Mouse (Mus musculus): ENCODE measurements at regions not wholly inside any gene's neighbourhood (a gene's known extent, or its start where the extent isn't known, plus 50 kb on each side); places are given as distances from the start of the nearest gene placed in this dataset.

DNA sequence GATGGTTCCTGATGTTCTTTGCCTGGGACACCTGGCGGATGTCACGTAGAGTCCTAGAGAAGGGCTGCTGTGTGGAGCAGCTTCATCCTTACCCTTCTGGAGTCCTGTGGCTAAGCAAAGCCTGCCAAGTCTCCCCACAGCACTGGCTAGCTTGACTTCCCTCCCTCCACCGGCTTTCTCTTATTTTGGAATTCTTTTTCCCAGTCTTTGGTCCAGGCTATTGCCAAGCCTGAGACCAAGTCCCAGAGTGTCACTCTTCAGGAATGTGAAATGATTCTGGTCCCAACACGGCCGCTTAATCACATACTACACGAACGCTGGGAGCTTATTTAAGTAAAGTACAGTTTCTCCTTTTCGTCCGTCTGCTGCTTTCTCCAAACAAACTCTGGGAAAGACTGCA lies 146.4 kb downstream of the Fndc1 start:
- WGBS: 92% methylated on average over 9 of the region's 9 CpGs
- no peaks in the 10 kb centered on the region for H3K36me3 ChIP-seq (ENCODE audit: control insufficient read depth, insufficient read depth, low read length)
- no peak for DNase-seq
- no peak overlapping the region for H3K27ac ChIP-seq (ENCODE audit: control insufficient read depth, insufficient read depth, low read length)
- no peaks in the 10 kb centered on the region for H3K27me3 ChIP-seq (ENCODE audit: control insufficient read depth, insufficient read depth, low read length)
- TF ChIP-seq POLR2A (IDR thresholded peaks at IDR 0.05; ENCODE audit: control insufficient read depth, extremely low read depth, insufficient read depth, low read length, poor library complexity): no peak
- no peak for TF ChIP-seq CTCF (IDR thresholded peaks at IDR 0.05; ENCODE audit: borderline replicate concordance, control insufficient read depth, extremely low read depth, insufficient read depth, low read length, poor library complexity)
- H3K4me1 ChIP-seq (replicated peaks; ENCODE audit: control insufficient read depth, insufficient read depth, low read length): no peaks in the 10 kb centered on the region
- H3K4me3 ChIP-seq (ENCODE audit: control insufficient read depth, insufficient read depth, low read length): no peak overlapping the region

DNA sequence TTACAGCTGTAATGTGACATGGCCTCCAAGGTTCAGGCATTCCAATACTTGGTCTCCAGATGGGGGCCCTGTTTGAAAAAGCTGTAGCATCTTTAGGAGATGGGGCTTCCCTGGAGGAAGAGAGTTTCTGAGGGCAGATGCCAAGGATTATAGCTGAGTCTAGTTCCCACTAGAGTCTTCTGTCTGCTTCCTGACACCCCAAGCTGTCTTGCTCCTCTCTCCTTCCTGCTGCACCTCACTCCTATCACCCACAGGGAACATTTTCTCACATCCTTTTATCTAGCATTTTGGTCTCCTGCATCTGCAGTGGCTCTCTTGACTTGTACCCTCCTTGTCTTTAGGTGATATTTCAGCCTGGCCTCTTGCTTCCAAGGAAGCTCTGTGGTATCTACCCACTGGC lies 147.3 kb downstream of the Fndc1 start:
- TF ChIP-seq CTCF (IDR thresholded peaks at IDR 0.05; ENCODE audit: borderline replicate concordance, control insufficient read depth, extremely low read depth, insufficient read depth, low read length, poor library complexity): no peak
- no peak for TF ChIP-seq POLR2A (IDR thresholded peaks at IDR 0.05; ENCODE audit: control insufficient read depth, extremely low read depth, insufficient read depth, low read length, poor library complexity)
- Histone ChIP-seq H3K27me3 (ENCODE audit: control insufficient read depth, insufficient read depth, low read length) (no peaks in the 10 kb centered on the region), H3K4me3 (ENCODE audit: control insufficient read depth, insufficient read depth, low read length) (no peak overlapping the region), H3K4me1 (replicated peaks; ENCODE audit: control insufficient read depth, insufficient read depth, low read length) (no peaks in the 10 kb centered on the region), H3K36me3 (ENCODE audit: control insufficient read depth, insufficient read depth, low read length) (no peaks in the 10 kb centered on the region), H3K27ac (ENCODE audit: control insufficient read depth, insufficient read depth, low read length) (no peak overlapping the region)
- DNase-seq: no peak

DNA sequence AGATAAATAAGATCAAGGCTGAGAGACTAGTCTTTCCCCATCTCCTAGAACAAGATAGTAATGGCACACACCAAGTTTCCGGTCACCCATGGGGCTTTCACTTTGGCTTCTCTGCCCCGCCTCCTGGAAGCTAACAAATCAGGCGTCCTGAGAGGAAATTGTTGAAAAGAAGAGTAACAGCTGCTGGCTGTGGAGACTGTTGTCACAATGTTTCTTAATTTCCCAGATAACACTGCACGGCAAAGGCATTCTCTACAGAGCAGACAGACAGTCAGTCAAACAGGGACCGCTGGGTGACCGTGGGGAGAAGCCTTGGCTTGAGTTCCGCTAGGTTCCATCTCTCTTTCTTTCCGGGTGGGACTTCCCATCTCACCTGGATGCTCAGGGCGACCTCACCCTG lies 148.2 kb downstream of the Fndc1 start:
- DNase-seq: no peak
- TF ChIP-seq POLR2A (IDR thresholded peaks at IDR 0.05; ENCODE audit: control insufficient read depth, extremely low read depth, insufficient read depth, low read length, poor library complexity) (no peak), CTCF (IDR thresholded peaks at IDR 0.05; ENCODE audit: borderline replicate concordance, control insufficient read depth, extremely low read depth, insufficient read depth, low read length, poor library complexity) (no peak)
- no peak overlapping the region for H3K27ac ChIP-seq (ENCODE audit: control insufficient read depth, insufficient read depth, low read length)
- WGBS: 79% methylated on average over 9 of the region's 9 CpGs
- no peaks in the 10 kb centered on the region for H3K27me3 ChIP-seq (ENCODE audit: control insufficient read depth, insufficient read depth, low read length)
- H3K36me3 ChIP-seq (ENCODE audit: control insufficient read depth, insufficient read depth, low read length): no peaks in the 10 kb centered on the region
- H3K4me3 ChIP-seq (ENCODE audit: control insufficient read depth, insufficient read depth, low read length): no peak overlapping the region
- H3K4me1 ChIP-seq (replicated peaks; ENCODE audit: control insufficient read depth, insufficient read depth, low read length): no peaks in the 10 kb centered on the region

DNA sequence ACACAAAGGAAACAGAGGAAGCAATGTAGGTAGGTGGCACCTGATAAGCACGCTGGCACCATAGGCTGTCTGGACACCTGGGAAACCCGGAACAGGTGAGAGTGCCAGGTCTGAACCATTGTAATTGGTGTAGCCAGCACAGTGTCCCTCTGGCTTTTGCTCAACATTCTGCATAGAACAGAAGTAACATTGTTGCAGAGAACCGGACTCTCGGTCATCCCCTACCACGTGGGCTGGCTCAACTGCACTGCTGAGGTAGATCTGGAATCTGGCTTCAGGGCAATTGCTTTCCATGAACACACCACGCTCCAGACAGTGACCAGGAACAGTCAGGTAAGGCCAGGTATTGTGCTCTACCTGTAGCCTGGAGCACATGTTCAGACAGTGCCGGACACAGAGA lies 149.3 kb downstream of the Fndc1 start:
- TF ChIP-seq POLR2A (IDR thresholded peaks at IDR 0.05; ENCODE audit: control insufficient read depth, extremely low read depth, insufficient read depth, low read length, poor library complexity): no peak
- TF ChIP-seq CTCF (IDR thresholded peaks at IDR 0.05; ENCODE audit: borderline replicate concordance, control insufficient read depth, extremely low read depth, insufficient read depth, low read length, poor library complexity): no peak
- 93% methylated on average over 7 of the region's 7 CpGs for WGBS
- H3K27ac ChIP-seq (ENCODE audit: control insufficient read depth, insufficient read depth, low read length): no peak overlapping the region
- no peaks in the 10 kb centered on the region for H3K36me3 ChIP-seq (ENCODE audit: control insufficient read depth, insufficient read depth, low read length)
- no peaks in the 10 kb centered on the region for H3K27me3 ChIP-seq (ENCODE audit: control insufficient read depth, insufficient read depth, low read length)
- no peaks in the 10 kb centered on the region for H3K4me1 ChIP-seq (replicated peaks; ENCODE audit: control insufficient read depth, insufficient read depth, low read length)
- no peak for DNase-seq
- H3K4me3 ChIP-seq (ENCODE audit: control insufficient read depth, insufficient read depth, low read length): no peak overlapping the region

DNA sequence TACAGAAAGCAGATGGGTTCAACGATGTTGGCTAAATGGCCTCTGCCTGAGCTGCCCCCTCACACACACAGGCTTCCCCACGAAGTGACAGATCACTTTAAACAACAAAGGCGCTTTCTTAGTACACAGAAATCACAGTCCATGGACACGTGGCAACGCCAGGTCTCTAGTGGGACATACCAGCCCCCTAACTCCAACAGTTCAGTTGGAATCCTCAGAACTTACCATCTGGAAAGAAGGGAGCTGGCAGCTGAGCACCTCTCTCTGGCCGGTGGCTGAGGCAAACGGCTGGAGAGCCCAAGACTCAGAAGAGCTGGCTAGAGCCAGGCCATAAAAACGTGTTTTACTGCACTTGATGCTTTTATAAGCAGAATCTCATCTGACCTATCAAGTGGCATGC lies 149.8 kb downstream of the Fndc1 start:
- no peak for DNase-seq
- Histone ChIP-seq H3K4me1 (replicated peaks; ENCODE audit: control insufficient read depth, insufficient read depth, low read length) (no peaks in the 10 kb centered on the region), H3K27ac (ENCODE audit: control insufficient read depth, insufficient read depth, low read length) (no peak overlapping the region), H3K4me3 (ENCODE audit: control insufficient read depth, insufficient read depth, low read length) (no peak overlapping the region), H3K27me3 (ENCODE audit: control insufficient read depth, insufficient read depth, low read length) (no peaks in the 10 kb centered on the region), H3K36me3 (ENCODE audit: control insufficient read depth, insufficient read depth, low read length) (no peaks in the 10 kb centered on the region)
- WGBS: 86% methylated on average over 8 of the region's 8 CpGs
- no peak for TF ChIP-seq CTCF (IDR thresholded peaks at IDR 0.05; ENCODE audit: borderline replicate concordance, control insufficient read depth, extremely low read depth, insufficient read depth, low read length, poor library complexity)
- TF ChIP-seq POLR2A (IDR thresholded peaks at IDR 0.05; ENCODE audit: control insufficient read depth, extremely low read depth, insufficient read depth, low read length, poor library complexity): no peak

DNA sequence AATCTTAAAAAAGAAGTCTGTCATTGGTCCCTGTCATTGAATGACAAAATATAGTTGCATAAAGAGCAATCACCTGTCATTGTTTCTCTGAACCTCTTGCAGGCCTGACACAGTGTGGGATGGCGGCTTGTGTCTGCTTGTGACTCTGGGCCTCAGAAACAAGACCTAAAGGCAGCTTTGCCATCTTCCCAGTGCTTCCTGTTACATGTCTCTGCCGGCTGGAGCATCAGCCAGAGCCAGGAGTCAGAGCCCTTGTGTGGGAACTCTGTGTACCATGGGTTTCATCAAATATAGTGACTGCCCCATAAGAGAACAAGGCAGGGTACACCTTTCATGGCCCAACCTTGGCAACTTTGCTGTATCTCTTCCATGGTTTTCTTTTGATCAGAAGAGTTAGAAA lies 150.3 kb downstream of the Fndc1 start:
- 87% methylated on average over 2 of the region's 2 CpGs for WGBS

DNA sequence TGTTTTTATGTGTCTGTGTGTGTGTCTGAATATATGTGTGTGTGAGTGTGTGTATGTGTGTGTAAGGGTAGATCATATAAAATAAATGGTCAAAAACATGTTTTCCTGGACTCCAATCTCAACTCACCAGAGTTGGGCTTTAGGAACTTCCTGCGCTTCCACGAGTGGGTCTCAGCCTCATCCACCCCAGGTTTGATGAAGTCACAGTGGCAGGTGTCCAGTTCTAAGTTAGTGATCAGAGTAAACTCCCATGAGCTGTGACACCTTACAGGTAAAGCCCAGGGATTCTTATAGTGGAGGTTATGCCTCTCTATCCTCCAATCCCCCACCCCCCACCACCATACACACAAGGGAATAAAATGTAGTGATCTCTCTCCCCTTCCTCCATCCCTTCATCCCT lies 152.6 kb downstream of the Fndc1 start:
- Histone ChIP-seq H3K27ac (ENCODE audit: control insufficient read depth, insufficient read depth, low read length) (no peak overlapping the region), H3K36me3 (ENCODE audit: control insufficient read depth, insufficient read depth, low read length) (no peaks in the 10 kb centered on the region), H3K4me1 (replicated peaks; ENCODE audit: control insufficient read depth, insufficient read depth, low read length) (no peaks in the 10 kb centered on the region), H3K4me3 (ENCODE audit: control insufficient read depth, insufficient read depth, low read length) (no peak overlapping the region), H3K27me3 (ENCODE audit: control insufficient read depth, insufficient read depth, low read length) (no peaks in the 10 kb centered on the region)
- no peak for TF ChIP-seq CTCF (IDR thresholded peaks at IDR 0.05; ENCODE audit: borderline replicate concordance, control insufficient read depth, extremely low read depth, insufficient read depth, low read length, poor library complexity)
- TF ChIP-seq POLR2A (IDR thresholded peaks at IDR 0.05; ENCODE audit: control insufficient read depth, extremely low read depth, insufficient read depth, low read length, poor library complexity): no peak
- DNase-seq: no peak
- 86% methylated on average over 2 of the region's 2 CpGs for WGBS

More for the DNA sequence above, 150.3 kb downstream of the Fndc1 start:
- no peak for DNase-seq
- Histone ChIP-seq H3K4me3 (ENCODE audit: control insufficient read depth, insufficient read depth, low read length) (no peak overlapping the region), H3K27me3 (ENCODE audit: control insufficient read depth, insufficient read depth, low read length) (no peaks in the 10 kb centered on the region), H3K4me1 (replicated peaks; ENCODE audit: control insufficient read depth, insufficient read depth, low read length) (no peaks in the 10 kb centered on the region), H3K36me3 (ENCODE audit: control insufficient read depth, insufficient read depth, low read length) (no peaks in the 10 kb centered on the region), H3K27ac (ENCODE audit: control insufficient read depth, insufficient read depth, low read length) (no peak overlapping the region)
- TF ChIP-seq CTCF (IDR thresholded peaks at IDR 0.05; ENCODE audit: borderline replicate concordance, control insufficient read depth, extremely low read depth, insufficient read depth, low read length, poor library complexity): no peak

All from thymus, adult 2 months (tissue).